Mouse (Mus musculus) limb, embryonic 14.5 days (tissue): ENCODE measurements around the gene Anxa2. TPM values are rescaled to one million over a fixed set of nuclear protein-coding genes. Genes with fewer than 3 reads are reported as not detected.

Source experiments
- ATAC-seq: fragments of 200-750 bp; cut with Nextera tagmentation; 2 replicates; pipeline ENCODE4 v1.8.0; 2017; ENCODE audit warnings: low read depth, moderate number of reproducible peaks, moderate TSS enrichment; ENCODE audit not compliant: low FRiP score
- DNase-seq: peaks from one replicate; pipeline ENCODE4 v3.0.0-alpha.2; 2015; ENCODE audit warnings: low spot score
- H3K27ac ChIP-seq: fragments of 300-500 bp; sonication (generic); replicated peaks from 2 replicates; pipeline ENCODE4 v1.5.1; 2014; ENCODE audit warnings: low read depth, mild to moderate bottlenecking, low read length, moderate library complexity, mixed read lengths
- H3K27me3 ChIP-seq: fragments of 300-500 bp; sonication (generic); 2 replicates; pipeline ENCODE4 v1.6.1; 2014; ENCODE audit warnings: low read length, mixed read lengths; ENCODE audit not compliant: control insufficient read depth, insufficient read depth
- H3K36me3 ChIP-seq: fragments of 300-500 bp; sonication (generic); 2 replicates; pipeline ENCODE4 v1.6.1; 2014; ENCODE audit warnings: mild to moderate bottlenecking, low read length, moderate library complexity, mixed read lengths; ENCODE audit not compliant: control insufficient read depth, insufficient read depth
- H3K4me1 ChIP-seq: fragments of 300-500 bp; sonication (generic); 2 replicates; pipeline ENCODE4 v1.6.1; 2014; ENCODE audit warnings: antibody characterized with exemption, low read length, mixed read lengths; ENCODE audit not compliant: control insufficient read depth, insufficient read depth
- H3K4me2 ChIP-seq: fragments of 300-500 bp; sonication (generic); replicated peaks from 2 replicates; pipeline ENCODE4 v1.6.1; 2014; ENCODE audit warnings: low read depth, mild to moderate bottlenecking, low read length, moderate library complexity; ENCODE audit not compliant: severe bottlenecking
- H3K4me3 ChIP-seq: fragments of 300-500 bp; sonication (generic); replicated peaks from 2 replicates; pipeline ENCODE4 v1.5.1; 2014; ENCODE audit warnings: low read length
- H3K9ac ChIP-seq: fragments of 300-500 bp; sonication (generic); 2 replicates; pipeline ENCODE4 v1.6.1; 2014; ENCODE audit warnings: mild to moderate bottlenecking, low read depth, low read length, moderate library complexity; ENCODE audit not compliant: severe bottlenecking
- H3K9me3 ChIP-seq: fragments of 300-500 bp; sonication (generic); 2 replicates; pipeline ENCODE4 v1.6.1; 2016; ENCODE audit warnings: low read length; ENCODE audit not compliant: control insufficient read depth
- POLR2A ChIP-seq: fragments of 200-500 bp; IDR thresholded peaks from 2 replicates; pipeline ENCODE4 v1.8.0; 2012; ENCODE audit warnings: inconsistent platforms, mild to moderate bottlenecking, moderate library complexity, borderline replicate concordance; ENCODE audit not compliant: insufficient read depth, insufficient read length; ENCODE audit errors: extremely low read depth
- WGBS: fragments of 180-500 bp; shearing (Covaris S2); extraction: QIAGEN DNeasy Blood & Tissue Kit; methylation state at CpG from one replicate; pipeline ENCODE4 v1.1.7; 2014; 5-methylcytosine and 5-hydroxymethylcytosine counted together
- polyA plus RNA-seq, 2 experiments: library from polyadenylated mRNA; depleted of rRNA in 1 of 2; stranded (reverse) in 1 of 2; unstranded in 1 of 2; fragments of >200 nt; fragmentation: Nextera tagmentation in 1 of 2; extraction: Ambion mirVana in 1 of 2; gene quantifications; 2 replicates each; pipeline versions ENCODE4 v1.2.1 to v1.2.3; 2012 to 2014

The Anxa2 gene
- polyA plus RNA-seq, 2 experiments = 760 to 1,417 TPM

- Histone ChIP-seq H3K9ac (no peak overlapping the region), H3K9me3 (no peaks in the 10 kb centered on the region), H3K27me3 (no peaks in the 10 kb centered on the region), H3K27ac (no peak overlapping the region), H3K4me2 (no peak overlapping the region), H3K36me3 (no peaks in the 10 kb centered on the region), H3K4me3 (no peak overlapping the region), H3K4me1 (peaks cover 18% of the 10 kb centered on the region)
- WGBS = 81% methylated on average over 9 of the region's 9 CpGs
- DNase-seq = no peak
- TF ChIP-seq POLR2A = no peak
- no peak for ATAC-seq
Observed at GRCm38 (mm10) chr9:69450636-69451035, 2.8 kb upstream of the Anxa2 start.

DNA sequence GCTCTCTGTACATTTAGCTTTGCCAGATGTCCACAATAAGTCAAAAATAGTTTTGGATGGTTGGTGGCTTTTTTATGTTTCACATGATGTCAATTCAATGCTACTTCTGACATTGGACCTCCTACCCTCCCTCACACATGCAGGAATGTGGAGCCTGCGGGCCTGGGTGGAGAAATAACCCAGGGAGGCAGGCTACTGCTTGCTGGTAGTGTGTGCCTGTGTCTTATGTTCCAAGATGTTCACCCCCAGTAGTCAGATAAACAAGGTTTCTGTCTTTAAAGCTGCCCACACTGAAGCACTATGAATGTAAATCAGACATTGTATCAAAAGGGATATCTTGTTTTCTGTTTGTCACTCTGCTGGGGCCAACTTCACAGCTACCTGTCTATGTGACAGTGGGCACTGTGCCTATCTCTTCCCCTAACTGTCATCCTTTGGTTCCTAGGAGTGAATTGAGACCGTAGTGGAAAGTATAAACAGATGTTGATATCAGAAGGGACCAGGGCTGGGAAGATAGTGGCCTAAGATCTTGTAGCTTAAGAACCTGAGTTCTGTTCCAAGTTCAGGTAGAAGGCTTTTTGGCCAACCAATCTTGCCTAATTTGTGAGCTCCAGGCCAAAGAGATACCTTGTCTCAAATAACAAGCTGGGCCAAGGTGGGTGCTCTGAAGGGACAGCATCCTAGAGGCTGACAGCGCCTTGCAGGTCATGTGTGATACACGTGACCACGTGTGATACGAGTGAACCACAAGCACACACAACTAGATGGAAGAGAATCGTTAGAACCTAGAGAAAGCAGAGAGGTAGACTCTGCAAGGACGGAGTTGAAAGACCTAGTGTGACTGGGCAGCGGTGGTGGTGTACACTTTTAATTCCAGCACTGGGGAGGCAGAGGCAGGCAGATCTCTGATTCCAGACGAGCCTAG lies 1.3 kb upstream of the Anxa2 start:
- H3K27ac ChIP-seq = peak overlapping the region; percentile 97
- no peak overlapping the region for H3K9ac ChIP-seq
- no peak overlapping the region for H3K4me2 ChIP-seq
- H3K4me3 ChIP-seq = no peak overlapping the region
- H3K9me3 ChIP-seq = no peaks in the 10 kb centered on the region
- TF ChIP-seq POLR2A = no peak
- ATAC-seq = no peak
- 89% methylated on average over 10 of the region's 10 CpGs for whole genome bisulfite sequencing
- H3K36me3 ChIP-seq = peaks cover 5% of the 10 kb centered on the region
- no peak for DNase-seq
- no peaks in the 10 kb centered on the region for H3K27me3 ChIP-seq
- peaks cover 33% of the 10 kb centered on the region for H3K4me1 ChIP-seq

GRCm38 (mm10) chr9:69453901-69454666 lies 664 bp downstream of the Anxa2 start:
- Histone ChIP-seq H3K4me2 (peak overlapping the region; percentile 73), H3K9me3 (no peaks in the 10 kb centered on the region), H3K27ac (peak overlapping the region; percentile 97), H3K4me3 (peak overlapping the region; percentile 79), H3K4me1 (peaks cover 52% of the 10 kb centered on the region), H3K36me3 (peaks cover 5% of the 10 kb centered on the region), H3K27me3 (no peaks in the 10 kb centered on the region), H3K9ac (peak overlapping the region; percentile 92)
- no peak for TF ChIP-seq POLR2A
- WGBS = 7% methylated on average over 29 of the region's 32 CpGs
- DNase-seq (no peak), ATAC-seq (peak; percentile 32)

- Histone ChIP-seq H3K36me3 (peaks cover 6% of the 10 kb centered on the region), H3K4me3 (peak overlapping the region; percentile 79), H3K9ac (peak overlapping the region; percentile 92), H3K27me3 (no peaks in the 10 kb centered on the region), H3K27ac (peak overlapping the region; percentile 97), H3K9me3 (no peaks in the 10 kb centered on the region), H3K4me2 (peak overlapping the region; percentile 73), H3K4me1 (peaks cover 58% of the 10 kb centered on the region)
- 27% methylated on average over 4 of the region's 4 CpGs for WGBS
- no peak for ATAC-seq
- TF ChIP-seq POLR2A = no peak
- no peak for DNase-seq
Observed at GRCm38 (mm10) chr9:69454691-69455090, 1.3 kb downstream of the Anxa2 start.

GRCm38 (mm10) chr9:69455391-69455790 lies 2.0 kb downstream of the Anxa2 start:
- Histone ChIP-seq H3K36me3 (peaks cover 13% of the 10 kb centered on the region), H3K4me1 (peaks cover 65% of the 10 kb centered on the region), H3K27ac (peak overlapping the region; percentile 73), H3K4me3 (peak overlapping the region; percentile 79), H3K4me2 (peak overlapping the region; percentile 73), H3K27me3 (no peaks in the 10 kb centered on the region), H3K9ac (peak overlapping the region; percentile 44; the same call in 1 of the 2 replicates), H3K9me3 (no peaks in the 10 kb centered on the region)
- WGBS = 64% methylated on average over 4 of the region's 4 CpGs
- no peak for DNase-seq
- TF ChIP-seq POLR2A = no peak
- ATAC-seq = no peak
